Mouse (Mus musculus) stomach, embryonic 16.5 days (tissue): ENCODE results near the gene Rpia. TPM values are rescaled to one million over a fixed set of nuclear protein-coding genes. Genes with fewer than 3 reads are reported as not detected.

Source experiments
- ATAC-seq: fragments of 200-750 bp; cut with Nextera tagmentation; 2 replicates; pipeline ENCODE4 v1.8.0; 2017; ENCODE audit warnings: moderate number of reproducible peaks, moderate TSS enrichment; ENCODE audit not compliant: insufficient read depth, low FRiP score
- H3K27ac ChIP-seq: fragments of 300-500 bp; sonication (generic); 2 replicates; pipeline ENCODE4 v1.5.1; 2014; ENCODE audit warnings: low read length
- H3K27me3 ChIP-seq: fragments of 300-500 bp; sonication (generic); 2 replicates; pipeline ENCODE4 v1.6.1; 2014; ENCODE audit warnings: low read length, control low read depth, mixed read lengths; ENCODE audit not compliant: control insufficient read depth, insufficient read depth
- H3K36me3 ChIP-seq: fragments of 300-500 bp; sonication (generic); 2 replicates; pipeline ENCODE4 v1.6.1; 2014; ENCODE audit warnings: low read length; ENCODE audit not compliant: control insufficient read depth, insufficient read depth
- H3K4me1 ChIP-seq: fragments of 300-500 bp; sonication (generic); 2 replicates; pipeline ENCODE4 v1.6.1; 2014; ENCODE audit warnings: low read length, control low read depth, mixed read lengths; ENCODE audit not compliant: control insufficient read depth, insufficient read depth
- H3K4me2 ChIP-seq: fragments of 300-500 bp; sonication (generic); 2 replicates; pipeline ENCODE4 v1.6.1; 2014; ENCODE audit warnings: low read depth, low read length, mixed read lengths
- H3K4me3 ChIP-seq: fragments of 300-500 bp; sonication (generic); replicated peaks from 2 replicates; pipeline ENCODE4 v1.5.1; 2014; ENCODE audit warnings: mild to moderate bottlenecking, low read length
- H3K9ac ChIP-seq: fragments of 300-500 bp; sonication (generic); 2 replicates; pipeline ENCODE4 v1.6.1; 2014; ENCODE audit warnings: low read length
- H3K9me3 ChIP-seq: fragments of 300-500 bp; sonication (generic); replicated peaks from 2 replicates; pipeline ENCODE4 v1.6.1; 2016; ENCODE audit warnings: low read length, control low read depth; ENCODE audit not compliant: control insufficient read depth
- WGBS: fragments of 180-500 bp; shearing (Covaris S2); extraction: QIAGEN DNeasy Blood & Tissue Kit; methylation state at CpG from one replicate; pipeline ENCODE4 v1.1.7; 2014; 5-methylcytosine and 5-hydroxymethylcytosine counted together
- polyA plus RNA-seq: library from polyadenylated mRNA; unstranded; fragments of >200 nt; fragmentation: Nextera tagmentation; extraction: Ambion mirVana; gene quantifications from 2 replicates; pipeline ENCODE4 v1.2.1, GENCODE M21; 2015

Gene Rpia
- 2.8 and 3.5 TPM in 2 replicates for polyA plus RNA-seq

- under 1% methylated on average over 62 of the region's 62 CpGs for WGBS
- no peaks in the 10 kb centered on the region for H3K27me3 ChIP-seq
- H3K36me3 ChIP-seq, result no peaks in the 10 kb centered on the region
- H3K4me3 ChIP-seq, result peak within 1 kb of the TSS; percentile 71
- H3K9ac ChIP-seq, result peak within 1 kb of the TSS; percentile 80
- peak within 1 kb of the TSS; percentile 90 for H3K27ac ChIP-seq
- no peaks in the 10 kb centered on the region for H3K9me3 ChIP-seq
- H3K4me1 ChIP-seq, result peaks cover 21% of the 10 kb centered on the region
- peak within 1 kb of the TSS; percentile 87 for H3K4me2 ChIP-seq
- peak; percentile 97 for ATAC-seq
These were observed at the start of gene Rpia for GRCm38 (mm10) chr6:70791824-70792535. Gene Rpia (minus strand): TSS chr6:70792232.

GRCm38 (mm10) chr6:70840281-70840680 lies 48.2 kb upstream of the Rpia start:
- WGBS, result 56% methylated on average over 5 of the region's 5 CpGs
- no peak for ATAC-seq
- peaks cover 8% of the 10 kb centered on the region; the same call in 1 of the 2 replicates for H3K4me1 ChIP-seq
- no peaks in the 10 kb centered on the region for H3K9me3 ChIP-seq
- H3K36me3 ChIP-seq, result no peaks in the 10 kb centered on the region
- H3K27ac ChIP-seq, result no peak overlapping the region
- no peak overlapping the region for H3K4me3 ChIP-seq
- no peak overlapping the region for H3K9ac ChIP-seq
- no peaks in the 10 kb centered on the region for H3K27me3 ChIP-seq
- H3K4me2 ChIP-seq, result no peak overlapping the region

GRCm38 (mm10) chr6:70838532-70838931 lies 46.5 kb upstream of the Rpia start:
- Histone ChIP-seq H3K4me1 (peaks cover 8% of the 10 kb centered on the region; the same call in 1 of the 2 replicates), H3K27ac (no peak overlapping the region), H3K4me3 (no peak overlapping the region), H3K9me3 (no peaks in the 10 kb centered on the region), H3K9ac (no peak overlapping the region), H3K27me3 (no peaks in the 10 kb centered on the region), H3K4me2 (no peak overlapping the region), H3K36me3 (no peaks in the 10 kb centered on the region)
- WGBS, result 46% methylated on average over 3 of the region's 3 CpGs
- ATAC-seq, result no peak

- H3K4me3 ChIP-seq, result no peak overlapping the region
- no peaks in the 10 kb centered on the region for H3K9me3 ChIP-seq
- H3K4me1 ChIP-seq, result no peaks in the 10 kb centered on the region
- WGBS, result 77% methylated on average over 2 of the region's 2 CpGs
- H3K27ac ChIP-seq, result no peak overlapping the region
- no peak overlapping the region for H3K9ac ChIP-seq
- no peaks in the 10 kb centered on the region for H3K36me3 ChIP-seq
- no peak overlapping the region for H3K4me2 ChIP-seq
- no peak for ATAC-seq
- no peaks in the 10 kb centered on the region for H3K27me3 ChIP-seq
These were observed 45.3 kb upstream of the Rpia start for GRCm38 (mm10) chr6:70837297-70837696.

- no peak overlapping the region for H3K9ac ChIP-seq
- H3K27me3 ChIP-seq, result no peaks in the 10 kb centered on the region
- H3K9me3 ChIP-seq, result no peaks in the 10 kb centered on the region
- no peak overlapping the region for H3K4me2 ChIP-seq
- ATAC-seq, result no peak
- H3K36me3 ChIP-seq, result no peaks in the 10 kb centered on the region
- WGBS, result 65% methylated on average over 10 of the region's 10 CpGs
- H3K4me3 ChIP-seq, result no peak overlapping the region
- no peak overlapping the region for H3K27ac ChIP-seq
- H3K4me1 ChIP-seq, result no peaks in the 10 kb centered on the region
These were observed 39.3 kb upstream of the Rpia start for GRCm38 (mm10) chr6:70831179-70831839.

- ATAC-seq, result no peak
- no peak overlapping the region for H3K4me3 ChIP-seq
- no peaks in the 10 kb centered on the region for H3K9me3 ChIP-seq
- no peaks in the 10 kb centered on the region for H3K36me3 ChIP-seq
- H3K27ac ChIP-seq, result no peak overlapping the region
- no peaks in the 10 kb centered on the region for H3K27me3 ChIP-seq
- no peaks in the 10 kb centered on the region for H3K4me1 ChIP-seq
- WGBS, result 70% methylated on average over 3 of the region's 3 CpGs
- H3K9ac ChIP-seq, result no peak overlapping the region
- no peak overlapping the region for H3K4me2 ChIP-seq
These were observed 38.5 kb upstream of the Rpia start for GRCm38 (mm10) chr6:70830552-70830951.

GRCm38 (mm10) chr6:70829451-70829850 lies 37.4 kb upstream of the Rpia start:
- Histone ChIP-seq H3K9ac (no peak overlapping the region), H3K36me3 (no peaks in the 10 kb centered on the region), H3K9me3 (no peaks in the 10 kb centered on the region), H3K4me2 (no peak overlapping the region), H3K4me1 (no peaks in the 10 kb centered on the region), H3K27me3 (no peaks in the 10 kb centered on the region), H3K4me3 (no peak overlapping the region), H3K27ac (no peak overlapping the region)
- 65% methylated on average over 2 of the region's 2 CpGs for WGBS
- ATAC-seq, result no peak

- Histone ChIP-seq H3K9ac (peak overlapping the region; percentile 61), H3K27me3 (no peaks in the 10 kb centered on the region), H3K27ac (peak overlapping the region; percentile 5; the same call in 1 of the 2 replicates), H3K4me3 (peak overlapping the region; percentile 49), H3K4me2 (peak overlapping the region; percentile 71), H3K4me1 (peaks cover 7% of the 10 kb centered on the region; the same call in 1 of the 2 replicates), H3K36me3 (no peaks in the 10 kb centered on the region), H3K9me3 (no peaks in the 10 kb centered on the region)
- ATAC-seq, result no peak
- 36% methylated on average over 4 of the region's 4 CpGs for WGBS
These were observed 32.9 kb upstream of the Rpia start for GRCm38 (mm10) chr6:70824987-70825337.
